Mouse (Mus musculus) CH12.LX (cell line): ENCODE results near the gene Zfp148.

Source experiments
- CTCF ChIP-seq, 2 experiments: IDR thresholded peaks in 1 of 2; conservative IDR thresholded peaks in 1 of 2; 2 replicates each; pipeline ENCODE4 v1.5.1; 2011 to 2012; ENCODE audit warnings: low read depth in 2 of 2, low read length in 2 of 2, improper control_type of control experiment in 1 of 2, inconsistent platforms in 1 of 2, mild to moderate bottlenecking in 1 of 2, moderate library complexity in 1 of 2
- E2F4 ChIP-seq: IDR thresholded peaks from 2 replicates; pipeline ENCODE4 v1.6.1; 2011; ENCODE audit warnings: low read depth, low read length, improper control_type of control experiment; ENCODE audit not compliant: insufficient replicate concordance
- JUND ChIP-seq: conservative IDR thresholded peaks from 2 replicates; pipeline ENCODE4 v1.6.1; 2011; ENCODE audit warnings: low read depth, low read length, improper control_type of control experiment
- MEF2A ChIP-seq: IDR thresholded peaks from 2 replicates; pipeline ENCODE4 v1.6.1; 2014; ENCODE audit warnings: low read depth, mild to moderate bottlenecking, inconsistent platforms, low read length, improper control_type of control experiment, borderline replicate concordance
- MXI1 ChIP-seq: IDR thresholded peaks from 2 replicates; pipeline ENCODE4 v1.6.1; 2011; ENCODE audit warnings: mild to moderate bottlenecking, low read depth, low read length, improper control_type of control experiment
- NRF1 ChIP-seq: IDR thresholded peaks from 2 replicates; pipeline ENCODE4 v1.6.1; 2014; ENCODE audit warnings: low read depth, mild to moderate bottlenecking, inconsistent platforms, low read length, improper control_type of control experiment, moderate library complexity
- POLR2A ChIP-seq: IDR thresholded peaks from 2 replicates; pipeline ENCODE4 v1.6.1; 2011; ENCODE audit warnings: low read depth, mild to moderate bottlenecking, improper control_type of control experiment, low read length
- SMC3 ChIP-seq: IDR thresholded peaks from 2 replicates; pipeline ENCODE4 v1.6.1; 2011; ENCODE audit warnings: low read depth, low read length, improper control_type of control experiment
- USF1 ChIP-seq: IDR thresholded peaks from 2 replicates; pipeline ENCODE4 v1.6.1; 2014; ENCODE audit warnings: low read depth, mild to moderate bottlenecking, inconsistent platforms, low read length, improper control_type of control experiment
- ZC3H11A ChIP-seq: IDR thresholded peaks from 2 replicates; pipeline ENCODE4 v1.6.1; 2012; ENCODE audit warnings: low read depth, mild to moderate bottlenecking, inconsistent platforms, low read length, improper control_type of control experiment

DNA sequence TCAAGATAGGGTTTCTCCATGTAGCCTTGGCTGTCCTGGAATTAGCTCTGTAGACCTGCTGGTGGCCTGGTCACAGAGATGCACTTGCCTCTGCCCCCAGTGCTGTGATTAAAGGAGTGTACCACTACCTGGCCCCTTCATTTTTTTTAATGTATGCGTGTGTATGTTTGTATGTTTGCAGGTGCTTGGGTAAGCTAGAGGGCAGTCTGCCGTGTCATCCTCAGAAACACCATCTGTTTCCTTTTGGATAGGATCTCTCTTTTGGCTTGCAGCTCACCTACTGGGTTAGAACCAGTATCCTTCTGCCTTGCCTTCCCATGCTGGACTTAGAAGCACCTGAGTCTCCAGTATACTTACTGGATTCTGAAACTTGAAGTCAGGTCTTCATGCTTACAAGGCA lies 29.5 kb downstream of the Zfp148 start:
- TF ChIP-seq CTCF (conservative IDR thresholded peaks at IDR 0.05 in 1 of 2, IDR thresholded peaks at IDR 0.05 in 1 of 2; ENCODE audit: low read depth in 2 of 2, low read length in 2 of 2) (no peak), POLR2A (no peak), SMC3 (no peak), ZC3H11A (no peak), MEF2A (no peak), MXI1 (no peak), NRF1 (no peak), E2F4 (no peak), USF1 (no peak), JUND (no peak)
